Mouse (Mus musculus): ENCODE data around the gene Baiap2. TPM values are rescaled to one million over a fixed set of nuclear protein-coding genes. Genes with fewer than 3 reads are reported as not detected.

Gene Baiap2
- polyA plus RNA-seq, 1 experiment from 2014 or later: 13.9 TPM

GRCm38 (mm10) chr11:119986751-119987425 is 44.3 kb downstream of the Baiap2 start:
- 77% methylated on average over 9 of the region's 9 CpGs for WGBS
- Histone ChIP-seq H3K27ac (ENCODE audit: low read length) (no peak overlapping the region), H3K4me3 (ENCODE audit: low read length) (no peak overlapping the region), H3K4me1 (ENCODE audit: control insufficient read depth, insufficient read depth, low read length) (peaks cover 25% of the 10 kb centered on the region), H3K27me3 (ENCODE audit: control insufficient read depth, insufficient read depth, low read length) (no peaks in the 10 kb centered on the region), H3K9ac (ENCODE audit: low read length) (no peak overlapping the region), H3K4me2 (ENCODE audit: low read depth, low read length) (no peak overlapping the region), H3K36me3 (ENCODE audit: control insufficient read depth, insufficient read depth) (no peaks in the 10 kb centered on the region), H3K9me3 (replicated peaks; ENCODE audit: control insufficient read depth, low read length) (no peaks in the 10 kb centered on the region)
- no peak for ATAC-seq (replicated peaks; ENCODE audit: extremely low read depth, insufficient read depth, low FRiP score)

- H3K4me2 ChIP-seq (ENCODE audit: low read depth, low read length): no peak overlapping the region
- ATAC-seq (replicated peaks; ENCODE audit: extremely low read depth, insufficient read depth, low FRiP score): no peak
- H3K4me1 ChIP-seq (ENCODE audit: control insufficient read depth, insufficient read depth, low read length): peaks cover 24% of the 10 kb centered on the region
- no peaks in the 10 kb centered on the region for H3K9me3 ChIP-seq (replicated peaks; ENCODE audit: control insufficient read depth, low read length)
- no peak overlapping the region for H3K9ac ChIP-seq (ENCODE audit: low read length)
- 81% methylated on average over 7 of the region's 7 CpGs for WGBS
- H3K27ac ChIP-seq (ENCODE audit: low read length): no peak overlapping the region
- H3K27me3 ChIP-seq (ENCODE audit: control insufficient read depth, insufficient read depth, low read length): no peaks in the 10 kb centered on the region
- H3K36me3 ChIP-seq (ENCODE audit: control insufficient read depth, insufficient read depth): no peaks in the 10 kb centered on the region
- no peak overlapping the region for H3K4me3 ChIP-seq (ENCODE audit: low read length)
These were observed 45.3 kb downstream of the Baiap2 start for GRCm38 (mm10) chr11:119987876-119988275.

GRCm38 (mm10) chr11:119988391-119988790 is 45.8 kb downstream of the Baiap2 start:
- WGBS: 87% methylated on average over 7 of the region's 7 CpGs
- no peak for ATAC-seq (replicated peaks; ENCODE audit: extremely low read depth, insufficient read depth, low FRiP score)

GRCm38 (mm10) chr11:119989115-119989564 is 46.6 kb downstream of the Baiap2 start:
- 0 out of 2 replicates have a peak overlapping the region, but pooled peaks have one; percentile 16 for H3K4me2 ChIP-seq (ENCODE audit: low read depth, low read length)
- H3K9me3 ChIP-seq (replicated peaks; ENCODE audit: control insufficient read depth, low read length): no peaks in the 10 kb centered on the region
- H3K27ac ChIP-seq (ENCODE audit: low read length): peak overlapping the region; percentile 43
- H3K27me3 ChIP-seq (ENCODE audit: control insufficient read depth, insufficient read depth, low read length): no peaks in the 10 kb centered on the region
- H3K4me1 ChIP-seq (ENCODE audit: control insufficient read depth, insufficient read depth, low read length): peaks cover 20% of the 10 kb centered on the region
- no peak overlapping the region for H3K4me3 ChIP-seq (ENCODE audit: low read length)
- no peaks in the 10 kb centered on the region for H3K36me3 ChIP-seq (ENCODE audit: control insufficient read depth, insufficient read depth)
- ATAC-seq (replicated peaks; ENCODE audit: extremely low read depth, insufficient read depth, low FRiP score): peak; percentile 52
- 15% methylated on average over 10 of the region's 10 CpGs for WGBS
- no peak overlapping the region for H3K9ac ChIP-seq (ENCODE audit: low read length)

More at GRCm38 (mm10) chr11:119988391-119988790, 45.8 kb downstream of the Baiap2 start:
- Histone ChIP-seq H3K4me3 (ENCODE audit: low read length) (no peak overlapping the region), H3K27ac (ENCODE audit: low read length) (no peak overlapping the region; the same call in 1 of the 2 replicates), H3K4me2 (ENCODE audit: low read depth, low read length) (no peak overlapping the region), H3K4me1 (ENCODE audit: control insufficient read depth, insufficient read depth, low read length) (peaks cover 20% of the 10 kb centered on the region), H3K9ac (ENCODE audit: low read length) (no peak overlapping the region), H3K9me3 (replicated peaks; ENCODE audit: control insufficient read depth, low read length) (no peaks in the 10 kb centered on the region), H3K36me3 (ENCODE audit: control insufficient read depth, insufficient read depth) (no peaks in the 10 kb centered on the region), H3K27me3 (ENCODE audit: control insufficient read depth, insufficient read depth, low read length) (no peaks in the 10 kb centered on the region)

- Histone ChIP-seq H3K36me3 (ENCODE audit: control insufficient read depth, insufficient read depth) (0 out of 2 replicates have a peak, but pooled peaks cover 3% of the 10 kb centered on the region), H3K9me3 (replicated peaks; ENCODE audit: control insufficient read depth, low read length) (no peaks in the 10 kb centered on the region), H3K4me3 (ENCODE audit: low read length) (no peak overlapping the region), H3K27ac (ENCODE audit: low read length) (no peak overlapping the region), H3K9ac (ENCODE audit: low read length) (no peak overlapping the region), H3K4me2 (ENCODE audit: low read depth, low read length) (peak overlapping the region; percentile 34; the same call in 1 of the 2 replicates), H3K4me1 (ENCODE audit: control insufficient read depth, insufficient read depth, low read length) (peaks cover 20% of the 10 kb centered on the region), H3K27me3 (ENCODE audit: control insufficient read depth, insufficient read depth, low read length) (no peaks in the 10 kb centered on the region)
- 52% methylated on average over 10 of the region's 10 CpGs for WGBS
- ATAC-seq (replicated peaks; ENCODE audit: extremely low read depth, insufficient read depth, low FRiP score): peak; percentile 20; the same call in 1 of the 2 replicates
These were observed 48.2 kb downstream of the Baiap2 start for GRCm38 (mm10) chr11:119990658-119991337.

GRCm38 (mm10) chr11:119991338-119991678 is 48.7 kb downstream of the Baiap2 start:
- peak overlapping the region; percentile 34; the same call in 1 of the 2 replicates for H3K4me2 ChIP-seq (ENCODE audit: low read depth, low read length)
- 12% methylated on average over 10 of the region's 10 CpGs for WGBS
- H3K9me3 ChIP-seq (replicated peaks; ENCODE audit: control insufficient read depth, low read length): no peaks in the 10 kb centered on the region
- H3K4me3 ChIP-seq (ENCODE audit: low read length): no peak overlapping the region
- no peak overlapping the region for H3K9ac ChIP-seq (ENCODE audit: low read length)
- peaks cover 20% of the 10 kb centered on the region for H3K4me1 ChIP-seq (ENCODE audit: control insufficient read depth, insufficient read depth, low read length)
- peak; percentile 66 for ATAC-seq (replicated peaks; ENCODE audit: extremely low read depth, insufficient read depth, low FRiP score)
- H3K27me3 ChIP-seq (ENCODE audit: control insufficient read depth, insufficient read depth, low read length): no peaks in the 10 kb centered on the region
- no peak overlapping the region for H3K27ac ChIP-seq (ENCODE audit: low read length)
- H3K36me3 ChIP-seq (ENCODE audit: control insufficient read depth, insufficient read depth): 0 out of 2 replicates have a peak, but pooled peaks cover 3% of the 10 kb centered on the region

- WGBS: 86% methylated on average over 16 of the region's 16 CpGs
These were observed 54.8 kb downstream of the Baiap2 start for GRCm38 (mm10) chr11:119997351-119997750.

GRCm38 (mm10) chr11:120002041-120002440 is 59.5 kb downstream of the Baiap2 start:
- Histone ChIP-seq H3K4me2 (ENCODE audit: low read depth, low read length) (no peak overlapping the region), H3K9ac (ENCODE audit: low read length) (no peak overlapping the region), H3K36me3 (ENCODE audit: control insufficient read depth, insufficient read depth) (0 out of 2 replicates have a peak, but pooled peaks cover 3% of the 10 kb centered on the region), H3K4me1 (ENCODE audit: control insufficient read depth, insufficient read depth, low read length) (no peaks in the 10 kb centered on the region), H3K9me3 (replicated peaks; ENCODE audit: control insufficient read depth, low read length) (no peaks in the 10 kb centered on the region), H3K27me3 (ENCODE audit: control insufficient read depth, insufficient read depth, low read length) (no peaks in the 10 kb centered on the region), H3K27ac (ENCODE audit: low read length) (no peak overlapping the region), H3K4me3 (ENCODE audit: low read length) (no peak overlapping the region)
- WGBS: 79% methylated on average over 5 of the region's 5 CpGs
- no peak for ATAC-seq (replicated peaks; ENCODE audit: extremely low read depth, insufficient read depth, low FRiP score)

More at GRCm38 (mm10) chr11:119997351-119997750, 54.8 kb downstream of the Baiap2 start:
- no peaks in the 10 kb centered on the region for H3K9me3 ChIP-seq (replicated peaks; ENCODE audit: control insufficient read depth, low read length)
- H3K4me3 ChIP-seq (ENCODE audit: low read length): no peak overlapping the region
- H3K9ac ChIP-seq (ENCODE audit: low read length): no peak overlapping the region
- no peak for ATAC-seq (replicated peaks; ENCODE audit: extremely low read depth, insufficient read depth, low FRiP score)
- H3K4me2 ChIP-seq (ENCODE audit: low read depth, low read length): no peak overlapping the region
- H3K27me3 ChIP-seq (ENCODE audit: control insufficient read depth, insufficient read depth, low read length): no peaks in the 10 kb centered on the region
- H3K36me3 ChIP-seq (ENCODE audit: control insufficient read depth, insufficient read depth): 0 out of 2 replicates have a peak, but pooled peaks cover 10% of the 10 kb centered on the region
- no peak overlapping the region for H3K27ac ChIP-seq (ENCODE audit: low read length)
- H3K4me1 ChIP-seq (ENCODE audit: control insufficient read depth, insufficient read depth, low read length): no peaks in the 10 kb centered on the region

- Histone ChIP-seq H3K9me3 (replicated peaks; ENCODE audit: control insufficient read depth, low read length) (no peaks in the 10 kb centered on the region), H3K4me1 (ENCODE audit: control insufficient read depth, insufficient read depth, low read length) (no peaks in the 10 kb centered on the region), H3K27me3 (ENCODE audit: control insufficient read depth, insufficient read depth, low read length) (no peaks in the 10 kb centered on the region), H3K4me2 (ENCODE audit: low read depth, low read length) (no peak overlapping the region), H3K27ac (ENCODE audit: low read length) (no peak overlapping the region), H3K36me3 (ENCODE audit: control insufficient read depth, insufficient read depth) (no peaks in the 10 kb centered on the region), H3K9ac (ENCODE audit: low read length) (no peak overlapping the region), H3K4me3 (ENCODE audit: low read length) (no peak overlapping the region)
- 90% methylated on average over 7 of the region's 7 CpGs for WGBS
- ATAC-seq (replicated peaks; ENCODE audit: extremely low read depth, insufficient read depth, low FRiP score): no peak
These were observed 60.2 kb downstream of the Baiap2 start for GRCm38 (mm10) chr11:120002634-120003220.

Data from heart, embryonic 16.5 days (tissue).